Mouse (Mus musculus): ENCODE results near the gene Ttyh3.
"Not testable (repeated sequence)": the region's sequence is repeated elsewhere in the genome, so short reads cannot be mapped to it uniquely, and the experiment has no call there.

Gene Ttyh3

GRCm38 (mm10) chr5:140648519-140649100 is at the start of gene Ttyh3:
Ttyh3 (minus strand) TSS chr5:140649031.
- DNase-seq (ENCODE audit: low spot score in 2 of 2): no peak

- DNase-seq (ENCODE audit: low spot score in 2 of 2): no peak
Observed at GRCm38 (mm10) chr5:140695987-140696386, 47.2 kb upstream of the Ttyh3 start.

GRCm38 (mm10) chr5:140688434-140688833 is 39.6 kb upstream of the Ttyh3 start:
- no peak for DNase-seq (ENCODE audit: low spot score in 2 of 2)

GRCm38 (mm10) chr5:140684343-140685148 is 35.7 kb upstream of the Ttyh3 start:
- no peak for DNase-seq (ENCODE audit: low spot score in 2 of 2)

GRCm38 (mm10) chr5:140682113-140682512 is 33.3 kb upstream of the Ttyh3 start:
- no peak for DNase-seq (ENCODE audit: low spot score in 2 of 2)

GRCm38 (mm10) chr5:140680950-140681349 is 32.1 kb upstream of the Ttyh3 start:
- no peak for DNase-seq (ENCODE audit: low spot score in 2 of 2)

- no peak for DNase-seq (ENCODE audit: low spot score in 2 of 2)
Observed at GRCm38 (mm10) chr5:140680051-140680450, 31.2 kb upstream of the Ttyh3 start.

GRCm38 (mm10) chr5:140677137-140677536 is 28.3 kb upstream of the Ttyh3 start:
- no peak for DNase-seq (ENCODE audit: low spot score in 2 of 2)

GRCm38 (mm10) chr5:140675640-140676039 is 26.8 kb upstream of the Ttyh3 start:
- DNase-seq (ENCODE audit: low spot score in 2 of 2): peak; percentile 67 to 68

GRCm38 (mm10) chr5:140675079-140675478 is 26.2 kb upstream of the Ttyh3 start:
- DNase-seq (ENCODE audit: low spot score in 2 of 2): no peak

- DNase-seq (ENCODE audit: low spot score in 2 of 2): no peak
Observed at GRCm38 (mm10) chr5:140674036-140674435, 25.2 kb upstream of the Ttyh3 start.

- not testable (repeated sequence) for DNase-seq (ENCODE audit: low spot score in 2 of 2)
Observed at GRCm38 (mm10) chr5:140672603-140673002, 23.8 kb upstream of the Ttyh3 start.

GRCm38 (mm10) chr5:140672115-140672514 is 23.3 kb upstream of the Ttyh3 start:
- DNase-seq (ENCODE audit: low spot score in 2 of 2): no peak

GRCm38 (mm10) chr5:140663621-140664180 is 14.9 kb upstream of the Ttyh3 start:
- DNase-seq (ENCODE audit: low spot score in 2 of 2): no peak

GRCm38 (mm10) chr5:140662741-140663592 is 14.1 kb upstream of the Ttyh3 start:
- peak in 1 of 2 experiments; percentile 41 for DNase-seq (ENCODE audit: low spot score in 2 of 2)

GRCm38 (mm10) chr5:140661875-140662643 is 13.2 kb upstream of the Ttyh3 start:
- DNase-seq (ENCODE audit: low spot score in 2 of 2): peak in 1 of 2 experiments; percentile 53

- no peak for DNase-seq (ENCODE audit: low spot score in 2 of 2)
Observed at GRCm38 (mm10) chr5:140661427-140661826, 12.6 kb upstream of the Ttyh3 start.

- DNase-seq (ENCODE audit: low spot score in 2 of 2): no peak
Observed at GRCm38 (mm10) chr5:140660398-140660797, 11.6 kb upstream of the Ttyh3 start.

- DNase-seq (ENCODE audit: low spot score in 2 of 2): peak; percentile 80
Observed at GRCm38 (mm10) chr5:140659607-140660272, 10.9 kb upstream of the Ttyh3 start.

- DNase-seq (ENCODE audit: low spot score in 2 of 2): no peak
Observed at GRCm38 (mm10) chr5:140654096-140654845, 5.4 kb upstream of the Ttyh3 start.

Measured in right cerebral cortex, postnatal 36 days (tissue).